Comparison of ENCODE assay signal across 9 mouse cellular contexts in genomic region chr4:89145409-89145808, GRCm38 (mm10). TPM values are rescaled to one million over a fixed set of nuclear protein-coding genes. Genes with fewer than 3 reads are reported as not detected.
DNase-seq lines count a peak whose midpoint lies in the region; ATAC-seq and TF ChIP-seq lines count a peak whose summit lies in the region.
"Had no signal": no experiment of that assay in that cellular context is flagged by ENCODE, and none has a peak within 500 bp of the region (broad histone marks: within the 10 kb centered on the region; RNA-seq: fewer than 3 reads in every experiment).

No protein-coding gene starts in this region.

- ATAC-seq in forebrain, embryonic 14.5 days: peak; percentile 69; the same call in 1 of the 2 replicates
- ATAC-seq in neutrophil, adult 5-6 weeks (ENCODE audit: extremely low read depth, insufficient number of reproducible peaks, low FRiP score, poor library complexity, severe bottlenecking): peak; percentile 97

- peaks cover 26% of the 10 kb centered on the region for H3K4me1 ChIP-seq in E14TG2a.4 (replicated peaks; ENCODE audit: low read depth, low read length)
- no peaks in the 10 kb centered on the region for H3K4me1 ChIP-seq in forebrain, embryonic 14.5 days (ENCODE audit: control insufficient read depth, insufficient read depth, low read length)
- peaks cover 3% of the 10 kb centered on the region; the same call in 1 of the 2 replicates for H3K4me1 ChIP-seq in thymus, adult 2 months (replicated peaks; ENCODE audit: control insufficient read depth, insufficient read depth, low read length)

- no peaks in the 10 kb centered on the region for H3K27me3 ChIP-seq in E14TG2a.4 (ENCODE audit: insufficient read depth, low read length)
- no peaks in the 10 kb centered on the region for H3K27me3 ChIP-seq in forebrain, embryonic 14.5 days (replicated peaks; ENCODE audit: control insufficient read depth, insufficient read depth, low read length)
- no peaks in the 10 kb centered on the region for H3K27me3 ChIP-seq in thymus, adult 2 months (ENCODE audit: control insufficient read depth, insufficient read depth, low read length)
- H3K27me3 ChIP-seq: embryonic facial prominence, embryonic 15.5 days had no signal

- H3K36me3 ChIP-seq in E14TG2a.4 (ENCODE audit: insufficient read depth, low read length): peaks cover 56% of the 10 kb centered on the region
- peaks cover 14% of the 10 kb centered on the region; the same call in 1 of the 2 replicates for H3K36me3 ChIP-seq in forebrain, embryonic 14.5 days (ENCODE audit: control insufficient read depth, insufficient read depth, low read length)
- H3K36me3 ChIP-seq in thymus, adult 2 months (ENCODE audit: control insufficient read depth, insufficient read depth, low read length): peaks cover 4% of the 10 kb centered on the region; the same call in 1 of the 2 replicates

- no peak overlapping the region for H3K4me2 ChIP-seq in forebrain, embryonic 14.5 days (ENCODE audit: low read length)
- H3K4me2 ChIP-seq: embryonic facial prominence, embryonic 15.5 days had no signal

- no peak overlapping the region for H3K27ac ChIP-seq in forebrain, embryonic 14.5 days (ENCODE audit: low read depth, low read length)
- H3K27ac ChIP-seq in thymus, adult 2 months (ENCODE audit: control insufficient read depth, insufficient read depth, low read length): no peak overlapping the region
- H3K27ac ChIP-seq: embryonic facial prominence, embryonic 15.5 days had no signal

- H3K9ac ChIP-seq in forebrain, embryonic 14.5 days (ENCODE audit: low read length): no peak overlapping the region
- H3K9ac ChIP-seq: embryonic facial prominence, embryonic 15.5 days had no signal

- H3K9me3 ChIP-seq in E14TG2a.4 (ENCODE audit: low read length): no peaks in the 10 kb centered on the region
- H3K9me3 ChIP-seq in forebrain, embryonic 14.5 days (replicated peaks; ENCODE audit: control insufficient read depth, low read length): no peaks in the 10 kb centered on the region
- H3K9me3 ChIP-seq: embryonic facial prominence, embryonic 15.5 days had no signal

- peak; percentile 85 for TF ChIP-seq CTCF in E14TG2a.4 (conservative IDR thresholded peaks at IDR 0.05; ENCODE audit: low read length)
- TF ChIP-seq CTCF in thymus, adult 2 months (IDR thresholded peaks at IDR 0.05; ENCODE audit: borderline replicate concordance, control insufficient read depth, extremely low read depth, insufficient read depth, low read length, poor library complexity): peak; percentile 90

- H3K4me3 ChIP-seq in E14TG2a.4 (replicated peaks; ENCODE audit: low read length): no peak overlapping the region
- H3K4me3 ChIP-seq in forebrain, embryonic 14.5 days (ENCODE audit: low read depth, low read length): no peak overlapping the region
- no peak overlapping the region for H3K4me3 ChIP-seq in thymus, adult 2 months (ENCODE audit: control insufficient read depth, insufficient read depth, low read length)
- H3K4me3 ChIP-seq: embryonic facial prominence, embryonic 15.5 days had no signal

- no peak for TF ChIP-seq POLR2A in thymus, adult 2 months (IDR thresholded peaks at IDR 0.05; ENCODE audit: control insufficient read depth, extremely low read depth, insufficient read depth, low read length, poor library complexity)

- peak; percentile 61 for DNase-seq in c-Kit-positive CD71-positive TER-119-positive erythroid progenitor cells, embryonic 14.5 days (ENCODE audit: low spot score)
- DNase-seq in forebrain, embryonic 14.5 days (ENCODE audit: low spot score): peak; percentile 75
- peak; percentile 83 for DNase-seq in heart, postnatal 4 days
- peak; percentile 61 for DNase-seq in layer of hippocampus, adult 11-12 months (ENCODE audit: low spot score)
- DNase-seq in lung, adult 18-20 months: peak; percentile 68 to 71
- DNase-seq in thymus, adult 2 months: peak; percentile 81

- 42% methylated on average over 6 of the region's 6 CpGs for WGBS in forebrain, embryonic 14.5 days
- 50% methylated on average over 6 of the region's 6 CpGs for WGBS in thymus, adult 2 months

RNA-seq across cellular contexts. Expression of gene Mtap, which starts 8.5 kb away (rescaled TPM):
- polyA plus RNA-seq in forebrain, embryonic 14.5 days (2014; fragmentation: Nextera tagmentation; extraction: Ambion mirVana): 31.7 and 34.3 TPM in 2 replicates
- 10 to 100 TPM; 32.4 to 35.4 TPM for total RNA-seq in heart, postnatal 4 days (2021)
- total RNA-seq in neutrophil, adult 5-6 weeks (2017): 17.1 and 19.4 TPM in 2 replicates
- polyA plus RNA-seq in thymus, adult 2 months (2012; rRNA removed): 6.7 and 7.0 TPM in 2 replicates
